Mouse (Mus musculus) cerebellum, adult 8-10 months (tissue): Measurements from ENCODE around the gene Pofut1.

Experiments
- DNase-seq: peaks from one replicate; pipeline ENCODE4 v3.0.0; 2022

The Pofut1 gene

GRCm38 (mm10) chr2:153241250-153242014 is at the start of gene Pofut1, which contains the start of gene Plagl2:
TSS of gene Pofut1 (plus strand) at chr2:153241533.
TSS of gene Plagl2 (minus strand) at chr2:153241426.
- peak; percentile 85 for DNase-seq

GRCm38 (mm10) chr2:153194255-153194654 is 47.1 kb upstream of the Pofut1 start:
- no peak for DNase-seq

GRCm38 (mm10) chr2:153198485-153198884 is 42.8 kb upstream of the Pofut1 start:
- DNase-seq, result no peak

- DNase-seq, result no peak
These were observed 42.2 kb upstream of the Pofut1 start for GRCm38 (mm10) chr2:153199114-153199513.

GRCm38 (mm10) chr2:153202766-153203165 is 38.6 kb upstream of the Pofut1 start:
- no peak for DNase-seq

- DNase-seq, result no peak
These were observed 33.2 kb upstream of the Pofut1 start for GRCm38 (mm10) chr2:153208149-153208548.

- peak; percentile 31 for DNase-seq
These were observed 32.0 kb upstream of the Pofut1 start for GRCm38 (mm10) chr2:153209286-153209685.

GRCm38 (mm10) chr2:153211451-153211850 is 29.9 kb upstream of the Pofut1 start:
- no peak for DNase-seq

- DNase-seq, result no peak
These were observed 28.0 kb upstream of the Pofut1 start for GRCm38 (mm10) chr2:153213351-153213750.

- no peak for DNase-seq
These were observed 26.5 kb upstream of the Pofut1 start for GRCm38 (mm10) chr2:153214771-153215259.

GRCm38 (mm10) chr2:153215421-153215820 is 25.9 kb upstream of the Pofut1 start:
- DNase-seq, result no peak

GRCm38 (mm10) chr2:153217826-153218340 is 23.4 kb upstream of the Pofut1 start:
- DNase-seq, result no peak

- no peak for DNase-seq
These were observed 22.8 kb upstream of the Pofut1 start for GRCm38 (mm10) chr2:153218516-153218915.

- no peak for DNase-seq
These were observed 19.7 kb upstream of the Pofut1 start for GRCm38 (mm10) chr2:153221620-153222019.

- no peak for DNase-seq
These were observed 19.2 kb upstream of the Pofut1 start for GRCm38 (mm10) chr2:153222130-153222529.

GRCm38 (mm10) chr2:153222566-153222965 is 18.8 kb upstream of the Pofut1 start:
- no peak for DNase-seq

- peak; percentile 59 for DNase-seq
These were observed 16.3 kb upstream of the Pofut1 start, which contains the start of gene Tspyl3 for GRCm38 (mm10) chr2:153224946-153225594. TSS of gene Tspyl3 (minus strand) at chr2:153225441.

- DNase-seq, result no peak
These were observed 15.8 kb upstream of the Pofut1 start for GRCm38 (mm10) chr2:153225595-153225953.

- DNase-seq, result no peak
These were observed 13.4 kb upstream of the Pofut1 start for GRCm38 (mm10) chr2:153227959-153228358.

- no peak for DNase-seq
These were observed 12.8 kb upstream of the Pofut1 start for GRCm38 (mm10) chr2:153228523-153228922.

GRCm38 (mm10) chr2:153237193-153237592 is 4.1 kb upstream of the Pofut1 start:
- DNase-seq, result no peak

GRCm38 (mm10) chr2:153237891-153238290 is 3.4 kb upstream of the Pofut1 start:
- DNase-seq, result no peak

GRCm38 (mm10) chr2:153238406-153238805 is 2.9 kb upstream of the Pofut1 start:
- DNase-seq, result no peak
